9 mouse cellular contexts compared by ENCODE assay signal in genomic region chr16:76896305-76896704, GRCm38 (mm10).
DNase-seq lines count a peak whose midpoint lies in the region; ATAC-seq lines count a peak whose summit lies in the region.
"Had no signal": no experiment of that assay in that cellular context is flagged by ENCODE, and none has a peak within 500 bp of the region (broad histone marks: within the 10 kb centered on the region; RNA-seq: fewer than 3 reads in every experiment).

No protein-coding gene starts in this region.

- 0 out of 2 replicates have a peak, but pooled peaks have one; percentile 40 for ATAC-seq in intestine, embryonic 16.5 days
- peak; percentile 57; the same call in 1 of the 2 replicates for ATAC-seq in midbrain, embryonic 12.5 days (ENCODE audit: low FRiP score, low read depth)
- ATAC-seq in cerebellum, adult (ENCODE audit: insufficient number of reproducible peaks, low FRiP score, low TSS enrichment): no peak

- H3K4me2 ChIP-seq in intestine, embryonic 16.5 days (ENCODE audit: low read depth, low read length): peak overlapping the region; percentile 42
- peak overlapping the region; percentile 32 for H3K4me2 ChIP-seq in midbrain, embryonic 12.5 days (replicated peaks)
- H3K4me2 ChIP-seq: liver, embryonic 13.5 days had no signal

- H3K9me3 ChIP-seq in intestine, embryonic 16.5 days (ENCODE audit: control insufficient read depth, low read length): no peaks in the 10 kb centered on the region
- no peaks in the 10 kb centered on the region for H3K9me3 ChIP-seq in midbrain, embryonic 12.5 days
- H3K9me3 ChIP-seq: liver, embryonic 13.5 days had no signal

- no peak overlapping the region for H3K27ac ChIP-seq in intestine, embryonic 16.5 days (ENCODE audit: low read length)
- H3K27ac ChIP-seq in midbrain, embryonic 12.5 days (replicated peaks): no peak overlapping the region
- H3K27ac ChIP-seq: liver, embryonic 13.5 days had no signal

- H3K36me3 ChIP-seq in intestine, embryonic 16.5 days (ENCODE audit: control insufficient read depth, insufficient read depth, low read length): no peaks in the 10 kb centered on the region
- no peaks in the 10 kb centered on the region for H3K36me3 ChIP-seq in midbrain, embryonic 12.5 days
- H3K36me3 ChIP-seq: liver, embryonic 13.5 days had no signal

- 23% methylated on average over 13 of the region's 13 CpGs for WGBS in intestine, embryonic 16.5 days
- WGBS in midbrain, embryonic 12.5 days: 16% methylated on average over 13 of the region's 13 CpGs

- 0 out of 2 replicates have a peak overlapping the region, but pooled peaks have one; percentile 7 for H3K4me3 ChIP-seq in intestine, embryonic 16.5 days (ENCODE audit: low read length)
- H3K4me3 ChIP-seq in midbrain, embryonic 12.5 days: no peak overlapping the region
- H3K4me3 ChIP-seq: liver, embryonic 13.5 days had no signal

- peak; percentile 12 to 53 for DNase-seq in adrenal gland, adult (ENCODE audit: inconsistent age in 2 of 2, low spot score in 1 of 2)
- DNase-seq in adrenal gland, adult 8-10 months: no peak
- DNase-seq in embryo, embryonic 11.5 days (ENCODE audit: low read depth, low spot score): peak; percentile 32
- no peak for DNase-seq in left cerebral cortex, postnatal 14 days (ENCODE audit: low spot score in 2 of 2)
- no peak for DNase-seq in heart, postnatal 4 days
- DNase-seq: liver, embryonic 13.5 days had no signal

- intact Hi-C loops in left cerebral cortex, postnatal 14 days (cut with DNase I): loop anchor here (5.0 to 10.0 kb wide), 2 partner anchors 1122 to 1279 kb away; no protein-coding TSS in a partner anchor

- H3K27me3 ChIP-seq in intestine, embryonic 16.5 days (replicated peaks; ENCODE audit: control insufficient read depth, insufficient read depth, low read length): no peaks in the 10 kb centered on the region
- H3K27me3 ChIP-seq in midbrain, embryonic 12.5 days: peaks cover 21% of the 10 kb centered on the region
- H3K27me3 ChIP-seq: liver, embryonic 13.5 days had no signal

- H3K4me1 ChIP-seq in intestine, embryonic 16.5 days (ENCODE audit: control insufficient read depth, insufficient read depth, low read length): peaks cover 5% of the 10 kb centered on the region; the same call in 1 of the 2 replicates
- H3K4me1 ChIP-seq in midbrain, embryonic 12.5 days: peaks cover 6% of the 10 kb centered on the region; the same call in 1 of the 2 replicates
- H3K4me1 ChIP-seq: liver, embryonic 13.5 days had no signal

- no peak overlapping the region for H3K9ac ChIP-seq in intestine, embryonic 16.5 days (ENCODE audit: low read depth, low read length)
- no peak overlapping the region for H3K9ac ChIP-seq in midbrain, embryonic 12.5 days (replicated peaks)
- H3K9ac ChIP-seq: liver, embryonic 13.5 days had no signal

Comparison
In these comparisons a context has a peak if more than half of its experiments do, and no peak if none do; other contexts are left out.
1. DNase-seq: peak in adrenal gland, adult (2 of 2) and embryo, embryonic 11.5 days (single experiment); none in adrenal gland, adult 8-10 months (single experiment), left cerebral cortex, postnatal 14 days (0 of 2) and heart, postnatal 4 days (single experiment).